Mouse (Mus musculus) v-Abl transformed pro-B cells (cell line): ENCODE measurements around the gene Dnah8.

Experiments
- in situ Hi-C, 2 experiments: fragments of 400-800 bp; cut with MboI; formaldehyde crosslinking; loops; one replicate each; pipeline ENCODE4 v1.15.1; 2025; ENCODE audit not compliant: unreplicated experiment in 2 of 2

The Dnah8 gene

DNA sequence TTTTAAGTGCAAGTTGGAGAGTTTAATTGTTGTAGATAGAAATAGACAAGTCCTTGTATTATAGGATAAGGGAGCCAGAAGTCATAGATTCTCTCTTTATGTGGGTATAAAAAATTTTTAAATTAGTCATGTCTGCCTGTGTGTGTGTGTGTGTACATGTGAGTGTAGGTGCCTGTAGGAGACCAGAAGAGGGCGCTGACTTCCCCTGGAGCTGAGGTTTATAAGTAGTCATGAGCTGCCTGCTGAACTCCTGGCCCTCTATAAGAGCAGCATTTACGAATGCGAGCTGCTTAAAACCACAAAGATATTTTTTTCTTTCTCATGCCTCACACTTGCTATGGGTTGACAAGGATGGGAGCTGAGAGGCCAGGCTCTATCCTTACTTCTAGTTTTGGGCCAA is 115.6 kb downstream of the Dnah8 start:
- in situ Hi-C loops = loop anchor here (10.0 kb wide), 2 partner anchors 285 to 375 kb away; no protein-coding TSS in a partner anchor

DNA sequence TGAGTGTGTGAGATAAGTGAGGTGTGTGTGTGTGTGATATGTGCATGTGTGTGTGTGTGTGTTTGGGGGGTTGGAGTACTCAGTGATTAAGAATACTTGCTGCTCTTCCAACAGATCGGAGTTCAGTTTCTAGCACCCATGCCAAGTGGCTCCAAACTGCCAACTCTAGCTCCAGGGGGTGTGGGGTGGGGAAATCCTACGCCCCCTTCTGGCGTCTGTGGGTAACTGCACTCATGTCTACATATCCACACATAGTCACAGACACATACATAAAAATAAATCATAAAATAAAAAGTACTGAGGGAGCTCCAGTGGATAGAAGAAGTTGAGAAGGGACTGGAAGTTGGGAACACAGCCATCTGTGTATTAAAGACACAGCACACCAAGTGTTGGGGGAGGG is 119.8 kb downstream of the Dnah8 start:
- in situ Hi-C loops = loop anchor here (10.0 kb wide), 2 partner anchors 289 to 371 kb away; no protein-coding TSS in a partner anchor

DNA sequence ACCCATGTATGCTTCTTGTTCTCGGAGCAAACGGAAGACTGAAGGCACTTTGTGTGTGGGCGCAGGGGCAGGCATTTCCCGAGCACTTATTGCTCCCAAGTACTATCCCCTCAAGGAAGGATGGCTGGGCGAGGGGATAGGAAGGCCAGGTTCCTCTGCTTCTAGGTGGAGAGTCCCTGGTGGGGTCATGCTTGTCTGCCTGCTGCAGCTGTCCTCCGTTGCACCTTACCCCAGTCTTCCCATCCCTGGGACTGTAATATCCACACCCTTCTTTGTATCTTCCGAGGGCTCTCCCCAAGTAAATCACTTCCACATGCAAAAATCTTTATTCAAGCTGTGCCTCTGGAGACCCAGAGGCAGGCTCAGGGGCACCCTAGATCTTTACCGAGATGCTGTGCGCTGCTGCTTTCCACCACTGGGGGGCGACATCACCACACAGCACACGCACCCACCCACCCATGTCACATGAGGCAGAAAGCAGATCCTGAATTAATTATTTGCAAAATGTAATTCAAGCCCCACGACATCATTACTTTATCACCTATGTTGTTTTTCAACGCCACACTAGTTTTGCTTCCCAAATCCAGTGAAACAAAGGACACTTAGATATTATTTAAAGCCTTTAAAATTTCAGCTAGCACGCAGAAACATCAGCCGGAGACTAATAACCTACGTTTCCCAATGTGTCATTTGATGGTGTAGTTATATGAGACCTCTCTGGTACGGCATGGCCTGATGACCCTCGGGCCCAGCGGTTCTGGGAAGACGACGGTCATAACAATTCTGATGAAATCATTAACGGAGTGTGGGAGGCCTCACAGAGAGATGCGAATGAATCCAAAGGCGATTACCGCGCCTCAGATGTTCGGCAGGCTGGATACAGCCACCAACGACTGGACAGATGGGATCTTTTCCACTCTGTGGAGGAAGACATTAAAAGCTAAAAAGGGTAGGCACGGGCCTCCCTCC is 122.2 kb downstream of the Dnah8 start:
- in situ Hi-C loops = loop anchor here (5.0 to 10.0 kb wide), 3 partner anchors 206 to 368 kb away; partner anchors contain the start of gene Umodl1 (in 2 of the 2)

DNA sequence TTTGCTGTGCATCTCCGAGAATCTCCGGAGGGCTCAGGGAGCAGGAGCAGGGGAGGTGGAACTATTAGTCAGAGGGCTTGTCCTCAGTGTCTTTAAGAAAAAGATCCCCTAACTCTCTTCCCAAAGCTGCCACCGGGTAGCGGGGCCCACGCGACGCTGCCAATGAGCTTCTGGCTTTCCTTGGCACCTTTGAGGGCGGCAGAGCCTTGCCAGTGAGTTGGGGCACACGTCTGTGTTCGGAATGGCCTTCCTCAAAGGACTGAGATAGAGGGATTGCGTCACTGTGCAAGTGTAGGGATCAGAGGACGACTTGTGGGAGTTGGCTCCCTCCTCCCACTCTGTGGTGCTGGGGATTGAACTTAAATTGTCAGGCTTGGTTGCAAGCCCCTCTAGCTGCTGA is 125.2 kb downstream of the Dnah8 start:
- in situ Hi-C loops = loop anchor here (5.0 to 10.0 kb wide), 3 partner anchors 203 to 365 kb away; partner anchors contain the start of gene Umodl1 (in 2 of the 2)

DNA sequence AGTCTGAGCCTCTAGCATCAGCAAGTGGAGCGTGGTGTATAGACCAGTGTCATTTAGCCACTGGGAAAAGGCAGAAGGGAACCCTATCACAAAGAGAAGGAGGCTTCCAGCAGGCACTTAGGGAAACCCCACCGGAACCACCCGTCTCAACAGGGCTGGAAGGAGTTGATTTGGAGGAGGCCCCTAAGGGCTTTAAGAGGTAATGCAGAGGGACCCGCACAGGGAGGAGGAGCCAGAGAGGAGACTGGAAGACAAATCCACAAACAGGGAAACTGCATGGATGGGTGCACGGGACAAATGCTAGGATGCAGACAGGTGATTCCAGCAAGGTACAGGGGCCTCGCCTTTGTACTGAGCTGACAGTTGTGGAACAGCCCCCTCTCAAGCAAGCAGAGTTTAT is 126.1 kb downstream of the Dnah8 start:
- in situ Hi-C loops = no loop called here

DNA sequence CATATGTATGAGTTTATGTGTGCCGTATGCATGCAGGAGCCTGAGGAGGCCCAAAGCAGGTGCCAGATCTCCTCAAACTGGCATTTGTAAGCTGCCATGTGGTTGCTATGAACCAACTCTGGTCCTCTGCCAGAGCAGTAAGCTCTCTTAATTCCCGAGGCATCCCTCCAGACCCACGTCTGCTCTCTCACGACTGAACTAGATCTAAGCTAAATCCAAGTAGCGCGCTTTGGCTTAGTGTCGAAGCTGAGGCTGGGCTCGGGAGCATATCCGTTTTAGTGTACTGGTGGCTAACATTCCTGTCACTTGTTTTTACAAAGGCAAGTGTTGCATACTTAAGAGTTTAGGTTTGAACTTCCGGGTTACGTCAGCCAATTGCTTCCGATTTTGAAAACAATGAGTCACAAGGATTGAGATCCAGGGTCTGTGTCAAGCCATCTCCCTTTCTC is 128.2 kb downstream of the Dnah8 start:
- in situ Hi-C loops = no loop called here

DNA sequence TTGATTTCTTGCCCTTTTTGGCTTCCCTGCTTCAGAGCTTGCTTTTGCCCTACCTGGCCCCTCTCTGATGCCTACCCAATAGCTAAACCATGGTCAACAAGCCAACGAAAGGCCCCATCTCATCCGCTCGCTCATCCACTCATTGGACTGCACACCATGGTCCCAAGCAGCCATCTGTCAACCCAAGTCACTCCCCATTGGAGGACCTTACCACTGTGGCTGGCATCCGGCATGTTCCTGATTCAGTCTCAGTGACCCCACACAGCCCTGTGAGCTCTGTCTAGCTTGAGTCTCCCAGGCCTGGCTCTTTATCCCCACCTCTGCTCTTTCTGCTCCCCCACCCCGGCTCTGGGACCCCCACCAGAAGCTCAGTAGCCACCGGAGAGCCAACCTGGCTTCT is 129.0 kb downstream of the Dnah8 start:
- in situ Hi-C loops = no loop called here

DNA sequence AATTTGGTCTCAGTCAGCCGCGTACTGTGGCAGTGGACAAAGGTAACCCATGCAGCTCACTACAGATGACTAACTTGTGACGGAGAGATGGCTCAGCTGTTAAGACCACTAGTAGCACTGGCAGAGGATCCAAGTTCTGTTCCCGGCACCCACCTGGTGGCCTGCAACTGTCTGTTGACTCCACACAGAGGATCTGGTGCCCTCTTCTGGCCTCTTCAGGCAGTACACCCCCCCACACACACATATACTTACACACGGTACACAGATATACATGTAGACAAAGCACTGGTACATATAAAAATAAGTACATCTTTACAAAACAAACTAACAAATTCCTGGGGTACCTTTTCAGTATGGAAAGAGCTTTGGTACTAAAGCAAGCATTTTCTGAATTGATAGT is 132.6 kb downstream of the Dnah8 start:
- in situ Hi-C loops = no loop called here

DNA sequence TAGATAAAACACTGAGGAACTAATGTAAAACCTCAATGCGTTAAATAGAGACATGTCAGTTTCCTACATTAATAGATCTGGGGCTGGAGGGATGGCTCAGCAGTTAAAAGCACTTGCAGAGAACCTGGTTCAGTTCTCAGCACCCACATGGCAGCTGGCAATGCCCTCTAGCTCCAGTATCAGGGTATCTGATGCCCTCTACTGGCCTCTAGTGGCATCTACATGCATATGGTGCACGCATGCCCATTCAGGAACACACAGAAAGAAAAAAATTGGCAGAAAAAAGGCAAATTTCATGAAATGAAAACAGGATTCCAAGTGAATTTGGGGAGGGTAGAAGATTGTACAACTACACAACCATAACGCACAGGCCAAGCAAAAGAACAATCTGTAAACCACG is 136.2 kb downstream of the Dnah8 start:
- in situ Hi-C loops = no loop called here

DNA sequence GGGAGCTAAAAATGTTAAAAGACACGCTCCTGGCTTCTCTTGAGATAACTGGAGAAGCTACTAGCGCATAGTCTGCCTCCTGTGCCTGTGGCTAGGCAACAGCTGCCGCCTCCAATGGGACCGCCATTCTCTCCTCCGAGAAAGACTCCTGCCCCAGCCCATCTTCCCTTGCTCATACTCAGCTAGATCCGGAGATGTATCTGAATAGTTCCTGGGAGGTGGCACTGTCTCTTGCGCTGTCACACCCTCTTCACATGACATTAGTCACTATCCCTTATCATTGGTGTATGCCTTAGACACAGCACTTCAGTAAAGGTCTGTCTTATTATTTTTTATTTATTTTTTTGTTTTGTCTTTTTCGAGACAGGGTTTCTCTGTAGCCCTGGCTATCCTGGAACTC is 140.1 kb downstream of the Dnah8 start:
- in situ Hi-C loops = no loop called here

DNA sequence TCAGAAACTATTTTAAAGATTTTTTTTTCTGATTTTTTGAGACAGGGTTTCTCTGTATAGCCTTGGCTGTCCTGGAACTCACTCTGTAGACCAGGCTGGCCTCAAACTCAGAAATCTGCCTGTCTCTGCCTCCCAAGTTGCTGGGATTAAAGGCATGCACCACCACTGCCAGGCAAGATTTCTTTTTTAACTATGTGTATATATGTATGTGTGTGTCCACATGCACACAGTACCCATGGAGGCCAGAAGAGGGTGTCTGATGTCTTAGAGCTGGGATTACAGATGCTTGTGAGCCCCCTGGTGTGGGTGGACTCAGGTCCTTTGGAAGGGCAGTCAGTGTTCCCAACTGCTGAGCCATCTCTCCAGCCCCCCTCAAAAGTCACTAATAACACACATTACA is 150.3 kb downstream of the Dnah8 start:
- in situ Hi-C loops = no loop called here

DNA sequence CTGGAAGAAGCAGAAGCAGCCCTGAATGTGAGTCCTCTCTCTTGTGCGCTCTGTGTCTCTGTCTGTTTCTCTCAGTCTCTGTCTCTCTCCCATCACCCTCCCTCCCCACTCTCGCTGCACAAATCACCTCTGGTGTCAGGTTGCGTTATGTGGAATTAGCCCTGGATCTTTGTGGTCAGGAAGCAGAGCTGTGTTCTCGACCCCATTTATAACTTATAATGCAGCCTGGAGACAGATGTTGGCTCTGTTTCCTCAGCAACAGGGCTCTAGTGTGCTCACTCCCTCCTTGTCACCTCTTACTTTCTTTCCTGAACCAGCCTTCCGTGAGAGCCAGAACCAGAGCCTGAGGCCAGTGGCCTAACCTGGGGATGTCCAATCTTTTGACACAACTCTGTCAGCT is 150.9 kb downstream of the Dnah8 start:
- in situ Hi-C loops = no loop called here

DNA sequence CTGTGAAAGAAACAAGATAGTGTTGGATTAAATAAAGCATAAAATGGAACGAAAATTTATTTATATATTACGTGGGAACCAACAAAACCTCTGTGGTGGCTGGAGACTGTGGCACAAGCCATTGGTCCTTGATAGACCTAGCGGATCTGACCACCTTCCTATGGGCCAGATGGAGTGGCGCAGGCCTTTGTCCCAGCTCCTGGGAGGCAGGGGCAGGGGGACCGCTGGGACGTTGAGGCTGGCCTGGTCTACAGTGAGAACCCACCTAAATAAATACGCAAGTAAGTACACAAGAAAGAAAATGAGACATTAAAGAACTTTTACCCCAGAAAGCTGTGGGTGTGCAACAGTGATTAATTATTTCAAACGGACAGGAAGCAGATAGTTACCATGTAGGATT is 156.9 kb downstream of the Dnah8 start:
- in situ Hi-C loops = no loop called here

DNA sequence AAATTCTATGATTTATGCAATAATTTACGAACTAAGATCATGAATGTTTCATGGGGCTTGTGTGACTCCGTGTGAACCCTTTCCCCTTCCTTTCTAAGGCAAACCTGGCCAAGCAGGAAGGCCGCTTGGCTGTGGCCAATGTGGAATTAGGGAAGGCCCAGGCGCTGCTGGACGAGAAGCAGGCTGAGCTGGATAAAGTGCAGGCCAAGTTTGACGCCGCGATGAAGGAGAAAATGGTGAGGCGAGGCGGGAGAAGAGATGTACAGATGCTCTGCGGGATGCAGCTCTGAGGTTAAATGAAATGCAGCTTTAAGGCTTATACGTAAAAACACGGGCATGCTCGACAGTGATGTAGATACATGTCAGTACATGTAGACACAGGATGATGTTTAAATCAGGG is 158.1 kb downstream of the Dnah8 start:
- in situ Hi-C loops = no loop called here

DNA sequence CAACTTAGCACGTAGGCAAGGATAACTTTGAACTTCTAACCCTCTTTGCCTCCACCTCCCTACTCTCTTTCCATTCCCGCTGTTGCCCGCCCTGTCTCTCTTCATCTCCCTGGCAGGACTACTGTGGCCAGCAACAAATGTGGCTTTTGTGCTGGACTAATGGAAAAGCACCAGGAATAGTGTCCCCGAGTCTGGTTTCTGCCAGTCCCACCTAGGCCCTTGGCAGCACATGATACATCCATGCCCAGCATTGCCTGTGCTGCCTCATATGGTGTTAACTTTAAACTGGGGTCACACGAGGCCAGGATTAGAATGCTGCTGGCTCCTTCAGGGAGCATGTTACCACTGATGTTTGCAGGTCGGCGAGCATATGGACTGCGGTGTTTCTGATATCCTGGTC is 164.2 kb downstream of the Dnah8 start:
- in situ Hi-C loops = no loop called here

DNA sequence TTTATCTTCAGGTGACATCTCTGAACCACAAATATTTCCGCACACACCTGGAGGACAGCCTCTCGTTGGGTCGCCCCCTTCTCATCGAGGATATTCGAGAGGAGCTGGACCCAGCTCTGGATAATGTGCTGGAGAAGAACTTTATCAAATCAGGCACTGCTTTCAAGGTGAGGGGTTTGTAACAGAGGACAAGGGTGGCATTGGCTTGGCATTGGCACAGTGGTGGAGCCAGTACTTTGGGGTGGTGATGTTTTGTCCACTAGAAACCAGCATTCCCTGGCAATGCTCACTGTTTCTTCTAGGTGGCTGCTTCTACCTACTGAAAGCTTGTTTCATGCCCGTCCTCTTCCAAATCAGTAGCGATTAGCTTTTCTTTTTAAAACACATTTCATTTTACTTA is 166.7 kb downstream of the Dnah8 start:
- in situ Hi-C loops = no loop called here

DNA sequence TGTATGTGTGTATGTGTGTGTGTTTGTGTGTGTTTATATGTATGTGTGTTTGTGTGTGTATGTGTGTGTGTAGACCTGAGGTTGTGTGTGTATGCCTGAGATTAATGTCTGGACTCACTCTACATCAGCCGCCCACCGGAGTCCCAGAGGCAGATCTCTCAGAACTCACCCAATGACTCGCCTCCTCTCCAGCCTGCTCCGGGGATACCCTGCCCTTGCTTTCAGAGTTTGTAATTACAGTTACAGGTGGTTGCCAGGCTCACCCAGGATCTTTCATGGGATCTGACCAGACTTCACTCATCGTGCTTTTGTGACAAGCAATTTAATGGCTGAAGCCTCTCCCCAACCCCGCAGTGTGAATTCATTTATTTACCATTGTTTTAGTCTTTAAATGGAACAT is 168.2 kb downstream of the Dnah8 start:
- in situ Hi-C loops = no loop called here

DNA sequence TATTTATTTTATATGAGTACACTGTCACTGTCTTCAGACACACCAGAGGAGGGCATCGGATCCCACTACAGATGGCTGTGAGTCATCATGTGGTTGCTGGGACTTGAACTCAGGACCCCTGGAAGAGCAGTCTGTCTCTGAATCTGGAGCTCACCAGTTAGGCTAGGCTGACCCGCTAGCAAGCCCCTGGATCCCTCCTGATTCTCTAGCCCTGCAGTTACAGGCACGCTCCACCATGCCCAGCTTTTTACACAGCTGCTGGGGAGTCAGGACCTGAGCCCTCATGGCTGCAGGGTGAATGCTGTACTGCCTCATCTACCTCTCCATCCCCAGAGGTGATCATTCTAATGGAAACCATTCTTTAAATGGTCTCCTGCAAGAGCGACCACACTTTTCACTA is 172.5 kb downstream of the Dnah8 start:
- in situ Hi-C loops = no loop called here

DNA sequence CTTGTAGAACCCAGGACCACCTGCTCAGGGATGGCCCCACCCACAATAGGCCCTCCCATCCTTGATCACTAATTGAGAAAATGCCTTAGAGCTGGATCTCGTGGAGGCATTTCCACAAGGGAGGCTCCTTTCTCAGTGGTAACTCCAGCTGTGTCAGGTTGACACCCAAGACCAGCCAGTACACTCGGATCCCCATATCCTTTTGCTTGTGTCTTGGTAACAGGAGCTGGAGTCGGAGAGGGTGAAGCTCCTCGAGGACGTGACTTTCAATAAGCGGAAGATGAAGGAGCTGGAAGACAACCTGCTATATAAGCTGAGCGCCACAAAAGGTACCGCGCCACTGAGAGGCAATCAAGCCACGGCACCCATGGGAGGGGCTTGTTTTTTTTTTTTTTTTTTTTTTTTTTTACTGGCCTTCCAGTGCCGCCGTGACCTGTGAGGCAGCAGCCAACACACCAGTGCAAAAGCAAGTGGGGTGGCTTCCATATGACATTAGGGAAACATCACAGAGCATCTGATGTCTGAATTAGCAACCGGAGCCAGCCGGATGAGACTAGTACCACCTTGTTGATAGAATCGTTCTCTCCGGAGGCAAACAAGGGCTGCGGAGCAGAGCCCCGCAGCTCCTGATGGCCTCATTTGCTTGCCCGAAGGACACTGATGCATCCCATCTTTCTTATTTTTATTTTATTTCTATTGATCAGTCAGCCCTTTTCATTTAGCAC is 176.3 kb downstream of the Dnah8 start:
- in situ Hi-C loops = loop anchor here in 1 of 2 experiments (25.0 kb wide), 1 partner anchor 312 kb away; no protein-coding TSS in a partner anchor

DNA sequence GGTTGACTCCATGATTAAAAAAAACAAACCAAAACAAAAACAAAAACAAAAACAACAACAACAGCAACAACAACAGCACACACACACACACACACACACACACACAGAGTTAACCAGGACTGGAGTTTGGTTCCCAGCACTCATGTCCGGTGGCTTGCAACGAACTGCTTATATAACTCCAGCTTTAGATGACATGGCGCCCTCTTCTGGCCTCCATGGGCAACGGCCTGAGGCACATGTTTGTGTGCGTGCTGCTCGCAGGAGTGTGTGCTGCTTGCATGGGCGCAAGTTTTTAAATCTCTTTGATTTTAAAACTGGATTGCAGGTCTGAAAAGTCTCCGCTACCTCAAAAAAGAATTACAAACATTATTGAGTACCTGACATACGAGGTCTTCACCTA is 179.5 kb downstream of the Dnah8 start:
- in situ Hi-C loops = loop anchor here in 1 of 2 experiments (25.0 kb wide), 1 partner anchor 309 kb away; no protein-coding TSS in a partner anchor

DNA sequence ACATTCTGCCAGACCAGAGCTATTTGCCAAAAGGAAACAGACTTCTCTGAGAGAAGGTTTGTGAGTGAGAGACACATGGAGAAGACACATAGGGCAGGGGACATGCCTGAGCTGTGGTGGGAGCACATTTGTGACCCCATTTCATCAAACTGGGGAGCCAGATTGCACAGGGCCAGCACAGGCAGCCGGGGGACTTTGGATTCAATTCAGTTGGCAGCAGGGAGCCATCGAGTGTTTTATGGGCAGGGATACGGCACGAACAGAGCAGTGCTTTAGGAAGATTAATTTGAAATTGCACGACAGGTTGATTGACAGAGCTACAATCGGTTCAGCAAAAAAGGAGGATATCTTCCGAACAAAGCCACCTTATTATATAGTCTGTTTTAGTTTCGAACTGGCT is 180.8 kb downstream of the Dnah8 start:
- in situ Hi-C loops = loop anchor here in 1 of 2 experiments (25.0 kb wide), 1 partner anchor 307 kb away; no protein-coding TSS in a partner anchor
